Mouse (Mus musculus): ENCODE measurements at regions not wholly inside any gene's neighbourhood (a gene's known extent, or its start where the extent isn't known, plus 50 kb on each side); places are given as distances from the start of the nearest gene placed in this dataset.

GRCm38 (mm10) chr1:73513822-73514221 is 498.1 kb upstream of the Tnp1 start:
- TF ChIP-seq GATA1 (IDR thresholded peaks at IDR 0.05; ENCODE audit: low read length), result no peak

DNA sequence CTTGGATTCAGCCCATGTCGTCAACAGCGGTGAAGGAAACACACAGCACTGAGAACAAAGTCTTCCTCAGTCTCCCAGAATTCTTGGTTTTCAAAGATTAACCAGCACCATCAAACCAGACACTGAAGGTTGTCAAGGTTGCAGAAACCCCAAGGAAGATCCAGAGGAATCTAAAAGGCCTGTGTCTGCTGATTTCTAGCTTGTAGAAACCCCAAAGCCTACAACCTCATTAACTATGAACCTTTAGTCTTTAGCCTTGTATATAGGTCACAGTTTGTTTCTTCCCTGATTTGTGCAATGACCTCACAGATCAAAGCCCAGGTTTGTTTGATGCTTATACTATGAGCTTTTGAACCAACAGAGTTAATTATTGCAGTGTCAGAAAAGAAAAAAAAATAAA is 497.1 kb upstream of the Tnp1 start:
- TF ChIP-seq GATA1 (IDR thresholded peaks at IDR 0.05; ENCODE audit: low read length), result no peak

DNA sequence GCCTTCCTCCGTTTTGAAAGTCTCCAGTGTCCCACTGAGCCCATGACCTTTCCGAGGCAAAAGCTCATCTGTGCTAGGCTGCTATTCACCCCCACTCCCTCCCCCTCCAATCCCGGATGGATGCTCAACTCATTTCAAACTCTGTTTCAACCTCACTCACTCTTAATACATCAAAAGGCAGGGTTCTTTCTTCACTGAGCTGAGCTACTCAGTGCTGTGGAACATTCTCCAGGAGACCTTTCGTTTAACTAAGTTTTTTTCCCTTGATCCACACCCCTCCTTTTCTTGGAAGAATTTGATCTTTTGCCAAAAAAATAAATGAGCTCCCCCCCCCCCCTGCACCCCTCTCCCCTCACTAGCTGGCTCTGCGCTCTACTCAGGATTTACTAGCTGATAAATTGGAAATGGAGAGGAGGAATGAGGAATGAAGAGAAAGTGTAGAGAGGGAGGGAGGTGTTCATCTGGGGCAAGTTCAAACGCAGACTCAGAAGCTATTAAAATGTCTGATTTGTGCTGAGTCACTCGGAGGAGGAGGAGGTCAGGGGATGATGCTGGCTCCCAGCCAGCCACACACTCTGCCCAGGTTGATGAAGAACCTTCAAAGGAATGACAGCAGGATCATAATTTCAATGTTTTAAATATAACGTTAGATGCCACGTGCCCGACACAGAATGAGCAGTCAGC is 491.5 kb upstream of the Tnp1 start:
- TF ChIP-seq GATA1 (IDR thresholded peaks at IDR 0.05; ENCODE audit: low read length), result no peak

GRCm38 (mm10) chr1:73503611-73504010 is 487.9 kb upstream of the Tnp1 start:
- no peak for TF ChIP-seq GATA1 (IDR thresholded peaks at IDR 0.05; ENCODE audit: low read length)

DNA sequence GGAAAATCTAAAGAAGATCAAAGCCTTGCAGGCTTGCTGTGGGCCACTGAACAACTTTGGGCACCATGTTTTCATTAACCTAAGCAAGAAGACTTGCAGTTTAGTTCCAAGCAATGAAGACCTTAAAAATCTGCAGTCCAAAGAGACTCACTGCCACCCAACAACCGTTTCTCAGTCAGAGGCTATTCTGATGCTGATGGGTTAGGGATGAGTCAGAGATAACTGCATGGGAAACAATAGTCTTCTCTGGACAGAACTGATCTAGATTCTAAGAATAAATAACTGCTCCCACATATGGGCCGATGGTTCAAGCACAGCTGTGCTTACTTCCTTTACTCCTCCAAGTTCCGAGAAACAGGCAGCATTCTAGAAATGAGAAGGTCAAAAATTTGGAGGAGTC is 485.0 kb upstream of the Tnp1 start:
- TF ChIP-seq GATA1 (IDR thresholded peaks at IDR 0.05; ENCODE audit: low read length), result no peak

- no peak for TF ChIP-seq GATA1 (IDR thresholded peaks at IDR 0.05; ENCODE audit: low read length)
Measured at GRCm38 (mm10) chr1:73495971-73496749, 480.5 kb upstream of the Tnp1 start.

- TF ChIP-seq GATA1 (IDR thresholded peaks at IDR 0.05; ENCODE audit: low read length), result no peak
Measured at GRCm38 (mm10) chr1:73481956-73482355, 466.2 kb upstream of the Tnp1 start.

DNA sequence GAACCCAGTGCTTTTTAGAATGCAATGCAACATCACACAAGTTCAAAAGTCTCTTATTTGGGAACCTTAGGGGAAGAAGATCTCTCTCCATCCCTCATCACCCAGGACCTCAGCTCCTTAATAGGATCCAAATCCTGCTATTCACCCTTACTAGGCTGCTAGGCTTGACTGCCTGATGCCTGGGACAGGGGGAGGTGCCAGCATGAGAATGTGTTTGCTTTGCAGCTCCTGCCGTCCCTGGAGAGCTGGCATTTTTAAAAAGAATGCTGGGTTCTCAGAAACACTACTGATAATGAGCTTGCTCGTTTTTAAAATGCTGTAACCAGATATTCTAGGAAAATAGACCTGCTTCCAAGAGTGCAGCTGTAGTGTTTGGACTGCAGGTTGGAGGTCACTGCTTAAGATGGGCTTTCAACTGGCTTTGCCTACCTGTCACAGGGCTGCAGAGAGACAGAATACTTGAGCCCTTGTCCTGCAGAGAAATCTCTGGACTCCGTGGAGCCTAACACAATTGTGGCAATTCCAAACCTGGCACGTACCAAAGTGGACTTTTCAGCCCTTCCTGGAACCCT is 463.7 kb upstream of the Tnp1 start:
- TF ChIP-seq GATA1 (IDR thresholded peaks at IDR 0.05; ENCODE audit: low read length), result no peak

DNA sequence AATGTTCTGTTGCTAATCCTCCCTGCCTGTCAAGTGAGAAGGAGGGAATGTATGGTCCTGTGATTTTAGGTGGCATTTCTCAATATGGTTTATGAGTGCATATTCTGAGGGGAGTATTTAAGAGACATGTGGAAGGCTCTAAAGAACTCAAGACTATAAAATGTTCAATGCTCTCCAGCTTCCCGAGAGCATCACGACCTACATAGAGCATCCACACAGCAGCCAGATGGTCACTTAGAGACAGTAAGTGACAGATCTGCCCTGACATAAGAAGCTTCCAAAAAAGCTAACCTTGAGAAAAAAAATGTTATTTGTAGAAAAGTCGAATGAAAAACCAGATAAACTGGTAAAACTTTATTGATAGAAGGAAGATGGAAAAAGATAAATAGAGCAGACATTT is 444.9 kb upstream of the Tnp1 start:
- no peak for TF ChIP-seq GATA1 (IDR thresholded peaks at IDR 0.05; ENCODE audit: low read length)

- no peak for TF ChIP-seq GATA1 (IDR thresholded peaks at IDR 0.05; ENCODE audit: low read length)
Measured at GRCm38 (mm10) chr1:73459754-73460534, 444.2 kb upstream of the Tnp1 start.

DNA sequence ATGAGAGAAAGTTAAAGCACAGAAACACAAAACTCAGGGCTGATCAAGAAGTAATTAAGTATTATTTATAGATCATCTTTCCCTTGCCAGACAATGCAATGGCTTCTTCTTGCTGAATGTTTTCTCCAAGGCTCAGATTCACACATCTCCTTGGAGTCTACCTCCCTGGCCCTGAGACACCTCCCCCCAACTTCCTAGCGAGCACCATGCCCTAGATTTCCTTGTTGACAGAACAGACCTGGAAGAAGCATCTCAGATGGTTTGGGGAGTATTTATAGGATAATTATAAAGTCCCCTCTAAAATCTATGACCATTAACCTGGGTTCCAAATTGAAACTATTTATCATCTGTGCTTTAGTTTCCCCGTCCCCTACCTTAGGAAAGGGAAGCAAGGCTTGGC is 441.6 kb upstream of the Tnp1 start:
- no peak for TF ChIP-seq GATA1 (IDR thresholded peaks at IDR 0.05; ENCODE audit: low read length)

DNA sequence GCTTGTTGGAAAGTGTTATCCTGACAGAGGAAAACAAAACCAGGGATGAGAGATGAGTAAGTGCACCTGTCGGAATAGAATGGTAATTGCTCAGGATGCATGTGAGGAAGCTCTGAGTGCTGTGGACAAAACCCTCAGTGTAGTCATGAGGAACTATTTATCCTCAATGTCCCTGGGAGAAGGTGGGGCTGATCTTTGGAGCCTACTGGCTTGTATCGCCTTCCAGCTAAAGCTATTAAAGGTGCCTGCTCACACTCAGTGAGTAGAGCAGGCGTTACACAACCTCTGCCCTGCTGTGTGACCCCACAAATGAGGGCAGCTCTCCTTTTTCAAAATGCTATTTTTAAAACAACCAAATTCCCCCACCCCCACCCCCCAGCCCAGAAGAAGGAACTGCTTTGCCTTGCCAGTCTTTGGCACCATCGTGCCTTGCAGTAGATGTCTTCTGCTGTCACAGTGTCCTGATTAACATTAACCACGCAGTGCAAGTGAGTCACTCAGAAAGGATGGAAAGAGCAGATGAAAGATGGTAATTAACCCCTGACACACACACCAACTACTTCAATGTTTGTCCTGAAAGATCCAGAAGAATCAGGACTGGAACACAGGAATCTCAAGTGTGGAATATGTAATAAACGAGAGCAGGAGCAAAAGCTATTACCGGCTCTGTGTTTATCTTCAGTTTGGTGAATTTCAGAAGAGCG is 440.8 kb upstream of the Tnp1 start:
- no peak for TF ChIP-seq GATA1 (IDR thresholded peaks at IDR 0.05; ENCODE audit: low read length)

DNA sequence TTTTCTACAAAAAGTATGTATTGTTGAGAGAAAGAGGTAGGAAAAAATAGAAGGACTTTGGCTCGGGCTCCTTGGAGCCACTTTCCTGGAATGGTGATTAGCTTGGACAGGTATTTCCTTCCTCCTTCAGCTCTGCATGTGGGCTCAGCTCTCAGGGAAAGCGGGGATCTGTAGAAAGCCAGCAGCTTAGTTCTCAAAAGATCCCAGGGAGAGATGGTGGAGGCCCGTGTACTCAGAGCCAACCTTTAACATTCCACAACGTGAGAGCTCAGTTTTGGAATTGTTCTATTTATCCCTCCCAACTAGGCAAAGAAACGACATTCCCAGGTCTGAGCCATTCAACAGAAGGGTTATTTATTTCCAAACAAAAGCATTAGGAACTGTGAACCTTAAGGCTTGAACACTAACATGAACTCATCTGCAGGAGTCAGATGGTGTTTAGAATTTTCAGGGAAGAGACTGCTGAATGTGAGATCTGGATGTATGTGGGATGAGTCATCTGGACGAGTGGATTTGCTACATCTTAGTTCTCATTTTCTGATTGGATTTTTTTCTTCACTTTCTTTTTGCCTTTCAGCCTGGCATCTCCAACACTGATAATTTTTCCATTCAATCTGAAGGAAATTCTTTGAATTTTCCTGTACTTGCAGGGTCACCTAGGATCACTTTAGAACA is 428.6 kb upstream of the Tnp1 start:
- TF ChIP-seq GATA1 (IDR thresholded peaks at IDR 0.05; ENCODE audit: low read length), result no peak

DNA sequence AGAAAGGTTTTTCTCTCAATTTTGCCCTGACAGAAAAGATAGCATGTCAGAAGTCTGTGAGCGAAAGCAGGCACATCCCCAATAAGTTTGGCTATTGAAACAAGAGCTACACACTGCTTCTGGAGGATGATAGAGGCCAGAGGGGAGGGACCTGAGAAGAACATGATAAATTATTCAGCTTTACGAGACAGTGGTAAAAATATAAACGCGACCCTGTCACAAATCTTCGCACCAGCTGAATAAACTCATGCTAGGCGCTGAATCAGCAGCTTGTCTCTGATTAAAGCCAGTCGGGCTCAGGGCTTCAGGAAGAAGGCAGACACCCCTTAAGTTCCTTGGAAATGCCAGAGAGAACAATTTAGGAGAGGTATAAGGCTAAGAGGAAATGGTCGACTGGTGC is 422.7 kb upstream of the Tnp1 start:
- TF ChIP-seq GATA1 (IDR thresholded peaks at IDR 0.05; ENCODE audit: low read length), result no peak

- no peak for TF ChIP-seq GATA1 (IDR thresholded peaks at IDR 0.05; ENCODE audit: low read length)
Measured at GRCm38 (mm10) chr1:73428101-73428500, 412.4 kb upstream of the Tnp1 start.

All from G1E-ER4 (cell line).